8 mouse cellular contexts compared by ENCODE assay signal in genomic region chr1:80180128-80180527, GRCm38 (mm10). TPM values are rescaled to one million over a fixed set of nuclear protein-coding genes. Genes with fewer than 3 reads are reported as not detected.
DNase-seq lines count a peak whose midpoint lies in the region; ATAC-seq lines count a peak whose summit lies in the region.

No protein-coding gene starts in this region.

- intact Hi-C loops in heart, postnatal 36 days (cut with DNase I) = loop anchor here (10.0 kb wide), 1 partner anchor 195 kb away; no protein-coding TSS in a partner anchor

- 60% methylated on average over 7 of the region's 7 CpGs for WGBS in heart, embryonic 10.5 days
- 66% methylated on average over 7 of the region's 7 CpGs for WGBS in neural tube, embryonic 15.5 days

- H3K36me3 ChIP-seq in heart, embryonic 10.5 days = no peaks in the 10 kb centered on the region
- no peaks in the 10 kb centered on the region for H3K36me3 ChIP-seq in neural tube, embryonic 15.5 days

- H3K4me3 ChIP-seq in heart, embryonic 10.5 days = no peak overlapping the region
- no peak overlapping the region for H3K4me3 ChIP-seq in neural tube, embryonic 15.5 days (replicated peaks)

- H3K4me2 ChIP-seq in neural tube, embryonic 15.5 days = no peak overlapping the region

- no peaks in the 10 kb centered on the region for H3K27me3 ChIP-seq in heart, embryonic 10.5 days (ENCODE audit: insufficient read depth, poor library complexity, severe bottlenecking)
- no peaks in the 10 kb centered on the region for H3K27me3 ChIP-seq in neural tube, embryonic 15.5 days (replicated peaks)

- no peak overlapping the region for H3K27ac ChIP-seq in heart, embryonic 10.5 days
- H3K27ac ChIP-seq in neural tube, embryonic 15.5 days (replicated peaks) = no peak overlapping the region

- DNase-seq in heart, embryonic 10.5 days (ENCODE audit: low spot score) = peak; percentile 75
- DNase-seq in heart, postnatal 36 days = no peak
- peak; percentile 32 for DNase-seq in neural tube, embryonic 10.5 days (ENCODE audit: extremely low spot score, low spot score)
- DNase-seq in c-Kit-positive CD71-positive TER-119-positive erythroid progenitor cells, embryonic 14.5 days (ENCODE audit: low spot score) = peak; percentile 34
- peak; percentile 10 for DNase-seq in lung, postnatal 14 days
- DNase-seq in cerebellum, adult 11 months = no peak
- DNase-seq in T-cell, adult 2 months (ENCODE audit: low spot score) = no peak

- no peak overlapping the region for H3K9ac ChIP-seq in neural tube, embryonic 15.5 days (replicated peaks)

- no peaks in the 10 kb centered on the region for H3K9me3 ChIP-seq in heart, embryonic 10.5 days
- no peaks in the 10 kb centered on the region for H3K9me3 ChIP-seq in neural tube, embryonic 15.5 days (replicated peaks)

- H3K4me1 ChIP-seq in heart, embryonic 10.5 days = no peaks in the 10 kb centered on the region
- H3K4me1 ChIP-seq in neural tube, embryonic 15.5 days = no peaks in the 10 kb centered on the region

- no peak for ATAC-seq in neural tube, embryonic 15.5 days (ENCODE audit: low FRiP score)

RNA-seq across cellular contexts. Expression of gene Fam124b, which starts 38.1 kb away (rescaled TPM):
- polyA plus RNA-seq in heart, embryonic 10.5 days (2016; fragmentation: Nextera tagmentation; extraction: Ambion mirVana) = 0.11 and 0.36 TPM in 2 replicates
- total RNA-seq in heart, postnatal 36 days (2021) = 1 to 10 TPM; 1.0 to 4.0 TPM
- 0.69 and 1.0 TPM in 2 replicates for polyA plus RNA-seq in neural tube, embryonic 15.5 days (2015; fragmentation: Nextera tagmentation; extraction: Ambion mirVana)

Comparison
In these comparisons a context has a peak if more than half of its experiments do, and no peak if none do; other contexts are left out.
1. DNase-seq: peak in heart, embryonic 10.5 days (single experiment), neural tube, embryonic 10.5 days (single experiment), c-Kit-positive CD71-positive TER-119-positive erythroid progenitor cells, embryonic 14.5 days (single experiment) and lung, postnatal 14 days (single experiment); none in heart, postnatal 36 days (0 of 2), cerebellum, adult 11 months (single experiment) and T-cell, adult 2 months (single experiment).